Mouse (Mus musculus) liver, adult 2 months (tissue): ENCODE results near the gene Ino80d.
A peak's percentile ranks its signal among the peaks of the same experiment; 100 is the strongest.

ENCODE experiments used
- CTCF ChIP-seq: fragments of 200-500 bp; IDR thresholded peaks from 2 replicates; pipeline ENCODE4 v1.5.1; 2011; ENCODE audit warnings: low read depth, low read length, control low read depth
- POLR2A ChIP-seq: fragments of 200-500 bp; IDR thresholded peaks from 2 replicates; pipeline ENCODE4 v1.6.1; 2011; ENCODE audit warnings: low read length, control low read depth; ENCODE audit not compliant: insufficient read depth; ENCODE audit errors: extremely low read depth

- TF ChIP-seq CTCF (peak; percentile 46; the same call in 1 of the 2 replicates), POLR2A (no peak)
Measured at GRCm38 (mm10) chr1:62986267-62986666, 128.2 kb downstream of the Ino80d start.
